Mouse (Mus musculus) forebrain, embryonic 11.5 days (tissue): ENCODE measurements around the gene Tspan31. TPM values are rescaled to one million over a fixed set of nuclear protein-coding genes. Genes with fewer than 3 reads are reported as not detected.
A peak's percentile ranks its signal among the peaks of the same experiment; 100 is the strongest.

ENCODE experiments used
- ATAC-seq: fragments of 200-750 bp; cut with Nextera tagmentation; replicated peaks from 2 replicates; pipeline ENCODE4 v1.8.0; 2017; ENCODE audit warnings: moderate TSS enrichment; ENCODE audit not compliant: low FRiP score
- DNase-seq: peaks from one replicate; pipeline ENCODE4 v3.0.0-alpha.2; 2017; ENCODE audit warnings: low spot score
- H3K27ac ChIP-seq: fragments of 300-500 bp; sonication (generic); 2 replicates; pipeline ENCODE4 v1.5.1; 2014; ENCODE audit warnings: low read depth, low read length
- H3K27me3 ChIP-seq: fragments of 300-500 bp; sonication (generic); 2 replicates; pipeline ENCODE4 v1.6.1; 2014; ENCODE audit warnings: mild to moderate bottlenecking, low read length, mixed read lengths; ENCODE audit not compliant: control insufficient read depth, insufficient read depth
- H3K36me3 ChIP-seq: fragments of 300-500 bp; sonication (generic); 2 replicates; pipeline ENCODE4 v1.6.1; 2014; ENCODE audit warnings: mild to moderate bottlenecking, low read length, moderate library complexity, mixed read lengths; ENCODE audit not compliant: control insufficient read depth, insufficient read depth
- H3K4me1 ChIP-seq: fragments of 300-500 bp; sonication (generic); replicated peaks from 2 replicates; pipeline ENCODE4 v1.6.1; 2014; ENCODE audit warnings: low read length, mixed read lengths; ENCODE audit not compliant: control insufficient read depth, insufficient read depth
- H3K4me2 ChIP-seq: fragments of 300-500 bp; sonication (generic); 2 replicates; pipeline ENCODE4 v1.6.1; 2014; ENCODE audit warnings: low read depth, mild to moderate bottlenecking, low read length, moderate library complexity, mixed read lengths; ENCODE audit not compliant: severe bottlenecking
- H3K4me3 ChIP-seq: fragments of 300-500 bp; sonication (generic); 2 replicates; pipeline ENCODE4 v1.5.1; 2014; ENCODE audit warnings: low read depth, low read length
- H3K9ac ChIP-seq: fragments of 300-500 bp; sonication (generic); 2 replicates; pipeline ENCODE4 v1.6.1; 2014; ENCODE audit warnings: low read length
- H3K9me3 ChIP-seq: fragments of 300-500 bp; sonication (generic); 2 replicates; pipeline ENCODE4 v1.6.1; 2016; ENCODE audit warnings: low read length, mixed read lengths; ENCODE audit not compliant: control insufficient read depth
- WGBS: fragments of 180-500 bp; shearing (Covaris S2); extraction: QIAGEN DNeasy Blood & Tissue Kit; methylation state at CpG from one replicate; pipeline ENCODE4 v1.1.7; 2014; 5-methylcytosine and 5-hydroxymethylcytosine counted together
- polyA plus RNA-seq: library from polyadenylated mRNA; unstranded; fragments of >200 nt; fragmentation: Nextera tagmentation; extraction: Ambion mirVana; gene quantifications from 2 replicates; pipeline ENCODE4 v1.2.1, GENCODE M21; 2014

The Tspan31 gene
- polyA plus RNA-seq, 1 experiment from 2014 or later, result 159 TPM

- Histone ChIP-seq H3K4me1 (peaks cover 6% of the 10 kb centered on the region; the same call in 1 of the 2 replicates), H3K27ac (peak within 1 kb of the TSS; percentile 87), H3K9me3 (no peaks in the 10 kb centered on the region), H3K4me3 (peak within 1 kb of the TSS; percentile 96), H3K9ac (peak within 1 kb of the TSS; percentile 95), H3K36me3 (peaks cover 11% of the 10 kb centered on the region), H3K27me3 (no peaks in the 10 kb centered on the region), H3K4me2 (peak within 1 kb of the TSS; percentile 97)
- under 1% methylated on average over 63 of the region's 72 CpGs for whole genome bisulfite sequencing
- DNase-seq (peak; percentile 88), ATAC-seq (peak; percentile 22)
Measured at GRCm38 (mm10) chr10:127059968-127060916, 9.8 kb downstream of the Tspan31 start, which contains the start of gene March9. Gene March9, minus strand, starts transcription at chr10:127060184.

GRCm38 (mm10) chr10:127059174-127059967 is 10.7 kb downstream of the Tspan31 start:
- Histone ChIP-seq H3K4me3 (peak overlapping the region; percentile 96), H3K27ac (peak overlapping the region; percentile 87), H3K4me2 (peak overlapping the region; percentile 97), H3K4me1 (peaks cover 6% of the 10 kb centered on the region; the same call in 1 of the 2 replicates), H3K9ac (peak overlapping the region; percentile 95), H3K36me3 (peaks cover 5% of the 10 kb centered on the region; the same call in 1 of the 2 replicates), H3K9me3 (no peaks in the 10 kb centered on the region), H3K27me3 (no peaks in the 10 kb centered on the region)
- ATAC-seq (0 out of 2 replicates have a peak, but pooled peaks have one; percentile 8), DNase-seq (peak; percentile 79)
- under 1% methylated on average over 60 of the region's 92 CpGs for WGBS

- DNase-seq (no peak), ATAC-seq (no peak)
- Histone ChIP-seq H3K36me3 (peaks cover 5% of the 10 kb centered on the region; the same call in 1 of the 2 replicates), H3K9ac (peak overlapping the region; percentile 95), H3K4me1 (peaks cover 6% of the 10 kb centered on the region; the same call in 1 of the 2 replicates), H3K27ac (no peak overlapping the region), H3K4me3 (peak overlapping the region; percentile 96), H3K27me3 (no peaks in the 10 kb centered on the region), H3K4me2 (peak overlapping the region; percentile 97), H3K9me3 (no peaks in the 10 kb centered on the region)
- WGBS, result 5% methylated on average over 8 of the region's 8 CpGs
Measured at GRCm38 (mm10) chr10:127058708-127059107, 11.4 kb downstream of the Tspan31 start.

- Histone ChIP-seq H3K9me3 (no peaks in the 10 kb centered on the region), H3K9ac (peak overlapping the region; percentile 95; the same call in 1 of the 2 replicates), H3K4me2 (peak overlapping the region; percentile 97), H3K27me3 (no peaks in the 10 kb centered on the region), H3K27ac (no peak overlapping the region), H3K36me3 (peaks cover 5% of the 10 kb centered on the region; the same call in 1 of the 2 replicates), H3K4me3 (peak overlapping the region; percentile 96), H3K4me1 (peaks cover 6% of the 10 kb centered on the region; the same call in 1 of the 2 replicates)
- 2% methylated on average over 9 of the region's 9 CpGs for WGBS
- DNase-seq (peak; percentile 92), ATAC-seq (peak; percentile 39; the same call in 1 of the 2 replicates)
Measured at GRCm38 (mm10) chr10:127058161-127058560, 11.9 kb downstream of the Tspan31 start.

GRCm38 (mm10) chr10:127056490-127056889 is 13.6 kb downstream of the Tspan31 start:
- no peaks in the 10 kb centered on the region for H3K9me3 ChIP-seq
- H3K27ac ChIP-seq, result no peak overlapping the region
- no peak overlapping the region for H3K9ac ChIP-seq
- H3K36me3 ChIP-seq, result peaks cover 5% of the 10 kb centered on the region; the same call in 1 of the 2 replicates
- no peak overlapping the region for H3K4me3 ChIP-seq
- H3K27me3 ChIP-seq, result no peaks in the 10 kb centered on the region
- no peak for ATAC-seq
- 92% methylated on average over 20 of the region's 20 CpGs for WGBS
- DNase-seq, result no peak
- H3K4me1 ChIP-seq, result peaks cover 6% of the 10 kb centered on the region; the same call in 1 of the 2 replicates
- H3K4me2 ChIP-seq, result no peak overlapping the region

GRCm38 (mm10) chr10:127055406-127055805 is 14.7 kb downstream of the Tspan31 start:
- H3K9me3 ChIP-seq, result no peaks in the 10 kb centered on the region
- H3K27ac ChIP-seq, result no peak overlapping the region
- H3K36me3 ChIP-seq, result peaks cover 5% of the 10 kb centered on the region; the same call in 1 of the 2 replicates
- no peak overlapping the region for H3K9ac ChIP-seq
- DNase-seq (no peak), ATAC-seq (no peak)
- 94% methylated on average over 8 of the region's 8 CpGs for WGBS
- H3K4me2 ChIP-seq, result no peak overlapping the region
- H3K4me3 ChIP-seq, result no peak overlapping the region
- peaks cover 7% of the 10 kb centered on the region for H3K27me3 ChIP-seq
- no peaks in the 10 kb centered on the region; the same call in 1 of the 2 replicates for H3K4me1 ChIP-seq

- no peak overlapping the region for H3K4me2 ChIP-seq
- WGBS, result 70% methylated on average over 4 of the region's 4 CpGs
- H3K4me1 ChIP-seq, result no peaks in the 10 kb centered on the region; the same call in 1 of the 2 replicates
- H3K27me3 ChIP-seq, result peaks cover 15% of the 10 kb centered on the region
- H3K27ac ChIP-seq, result no peak overlapping the region
- DNase-seq (no peak), ATAC-seq (no peak)
- H3K9me3 ChIP-seq, result no peaks in the 10 kb centered on the region
- H3K4me3 ChIP-seq, result no peak overlapping the region
- H3K36me3 ChIP-seq, result peaks cover 5% of the 10 kb centered on the region; the same call in 1 of the 2 replicates
- H3K9ac ChIP-seq, result no peak overlapping the region
Measured at GRCm38 (mm10) chr10:127054646-127055045, 15.4 kb downstream of the Tspan31 start.

- WGBS, result 21% methylated on average over 10 of the region's 10 CpGs
- Histone ChIP-seq H3K9ac (no peak overlapping the region), H3K36me3 (no peaks in the 10 kb centered on the region), H3K4me2 (no peak overlapping the region), H3K9me3 (no peaks in the 10 kb centered on the region), H3K4me3 (no peak overlapping the region), H3K27ac (no peak overlapping the region), H3K27me3 (peaks cover 36% of the 10 kb centered on the region), H3K4me1 (peaks cover 6% of the 10 kb centered on the region; the same call in 1 of the 2 replicates)
- DNase-seq (no peak), ATAC-seq (no peak; the same call in 1 of the 2 replicates)
Measured at GRCm38 (mm10) chr10:127050119-127050474, 20.0 kb downstream of the Tspan31 start.
